Mouse (Mus musculus) stomach, postnatal 0 days (tissue): ENCODE results near the gene Agr2.

ENCODE experiments used
- CTCF ChIP-seq: IDR thresholded peaks from 2 replicates; pipeline ENCODE4 v1.5.1; 2016; ENCODE audit warnings: antibody characterized with exemption, low read depth, mild to moderate bottlenecking, moderate library complexity
- EP300 ChIP-seq: optimal IDR thresholded peaks from 2 replicates; pipeline ENCODE3; 2016; ENCODE audit warnings: antibody characterized with exemption

- no peak for TF ChIP-seq CTCF
- TF ChIP-seq EP300: no peak
These were observed 9.2 kb upstream of the Agr2 start for GRCm38 (mm10) chr12:35983472-35983871.
